Mouse (Mus musculus) neural tube, embryonic 15.5 days (tissue): ENCODE measurements at regions not wholly inside any gene's neighbourhood (a gene's known extent, or its start where the extent isn't known, plus 50 kb on each side); places are given as distances from the start of the nearest gene placed in this dataset.

Experiments used
- ATAC-seq: fragments of 200-750 bp; cut with Nextera tagmentation; 2 replicates; pipeline ENCODE4 v1.8.0; 2017; ENCODE audit warnings: mild to moderate bottlenecking, moderate TSS enrichment, moderate library complexity; ENCODE audit not compliant: low FRiP score
- H3K27ac ChIP-seq: fragments of 300-500 bp; sonication (generic); replicated peaks from 2 replicates; pipeline ENCODE4 v1.5.1; 2015; ENCODE audit warnings: mild to moderate bottlenecking, inconsistent platforms
- H3K27me3 ChIP-seq: fragments of 300-500 bp; sonication (generic); replicated peaks from 2 replicates; pipeline ENCODE4 v1.6.1; 2015; ENCODE audit warnings: inconsistent platforms
- H3K36me3 ChIP-seq: fragments of 300-500 bp; sonication (generic); 2 replicates; pipeline ENCODE4 v1.6.1; 2015; ENCODE audit warnings: inconsistent platforms
- H3K4me1 ChIP-seq: fragments of 300-500 bp; sonication (generic); 2 replicates; pipeline ENCODE4 v1.6.1; 2015; ENCODE audit warnings: inconsistent platforms
- H3K4me2 ChIP-seq: fragments of 300-500 bp; sonication (generic); 2 replicates; pipeline ENCODE4 v1.6.1; 2015; ENCODE audit warnings: inconsistent platforms, mild to moderate bottlenecking, moderate library complexity
- H3K4me3 ChIP-seq: fragments of 300-500 bp; sonication (generic); replicated peaks from 2 replicates; pipeline ENCODE4 v1.5.1; 2015; ENCODE audit warnings: mild to moderate bottlenecking, inconsistent platforms
- H3K9ac ChIP-seq: fragments of 300-500 bp; sonication (generic); replicated peaks from 2 replicates; pipeline ENCODE4 v1.6.1; 2015; ENCODE audit warnings: mild to moderate bottlenecking, inconsistent platforms
- H3K9me3 ChIP-seq: fragments of 300-500 bp; sonication (generic); replicated peaks from 2 replicates; pipeline ENCODE4 v1.6.1; 2016; ENCODE audit warnings: inconsistent platforms
- WGBS: fragments of 180-500 bp; shearing (Covaris S2); methylation state at CpG from one replicate; pipeline ENCODE4 v1.1.7; 2015; ENCODE audit warnings: mixed read lengths; 5-methylcytosine and 5-hydroxymethylcytosine counted together

DNA sequence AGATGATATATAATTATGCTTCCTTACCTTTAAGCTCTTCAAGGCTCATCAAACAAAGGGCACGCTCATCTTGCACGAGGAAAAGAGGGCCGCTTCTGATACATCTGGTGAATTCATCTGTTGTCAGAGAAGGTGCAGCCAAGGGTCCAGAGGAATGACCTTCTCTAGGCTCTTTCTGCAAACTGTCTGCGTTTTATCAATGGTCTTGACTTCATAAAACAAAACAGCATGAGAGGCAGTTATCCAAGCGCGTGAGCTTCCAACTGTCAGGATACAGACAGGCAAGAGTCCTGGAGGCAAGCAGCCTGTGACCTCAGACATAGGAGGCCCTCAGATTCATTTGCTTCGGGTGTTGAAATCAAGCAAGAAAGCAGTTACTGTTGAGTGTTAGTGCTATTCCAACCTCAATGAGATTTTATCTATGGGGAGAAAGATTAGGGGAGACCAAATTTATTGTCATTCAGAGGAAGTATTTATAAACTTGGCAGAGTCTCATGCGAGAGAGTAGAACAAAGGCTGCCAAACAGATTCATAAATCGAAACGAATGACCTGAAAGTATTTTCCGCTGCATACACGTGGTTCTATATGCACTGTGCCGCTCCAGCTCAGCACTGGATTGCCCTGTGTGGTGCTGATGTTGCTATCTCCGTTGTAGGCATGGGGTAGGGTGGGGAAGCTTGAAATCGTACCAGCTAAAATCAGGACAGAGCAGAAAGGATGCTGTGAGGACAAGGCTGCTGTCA lies 107.2 kb upstream of the Vangl1 start:
- ATAC-seq: no peak; the same call in 1 of the 2 replicates
- Histone ChIP-seq H3K4me2 (no peak overlapping the region), H3K4me3 (no peak overlapping the region), H3K36me3 (no peaks in the 10 kb centered on the region), H3K9ac (no peak overlapping the region), H3K27ac (no peak overlapping the region), H3K27me3 (no peaks in the 10 kb centered on the region; the same call in 1 of the 2 replicates), H3K9me3 (no peaks in the 10 kb centered on the region), H3K4me1 (no peaks in the 10 kb centered on the region; the same call in 1 of the 2 replicates)
- WGBS: 53% methylated on average over 15 of the region's 15 CpGs

DNA sequence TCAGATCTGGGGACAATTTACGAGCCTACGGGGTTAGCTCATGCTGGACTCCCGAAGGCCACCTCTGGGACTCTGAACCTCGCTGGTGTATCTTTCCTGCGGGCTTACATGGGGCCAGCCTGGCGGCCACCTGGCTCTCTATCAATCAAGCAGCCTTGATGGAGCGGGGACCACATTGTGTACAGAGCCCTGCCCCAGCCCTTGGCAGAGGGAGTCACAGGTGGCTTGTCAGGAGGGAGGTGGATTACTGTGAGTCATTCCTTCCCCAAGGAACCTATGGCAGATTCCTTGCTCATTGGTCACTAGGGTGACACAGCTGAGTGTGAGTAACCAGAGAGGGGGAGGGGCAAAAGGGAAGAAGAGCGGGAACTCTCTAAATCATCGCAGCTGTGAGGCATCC lies 105.8 kb upstream of the Vangl1 start:
- H3K27me3 ChIP-seq: no peaks in the 10 kb centered on the region; the same call in 1 of the 2 replicates
- WGBS: 64% methylated on average over 9 of the region's 9 CpGs
- H3K9me3 ChIP-seq: no peaks in the 10 kb centered on the region
- H3K9ac ChIP-seq: no peak overlapping the region
- 0 out of 2 replicates have a peak, but pooled peaks have one; percentile 41 for ATAC-seq
- H3K4me1 ChIP-seq: no peaks in the 10 kb centered on the region; the same call in 1 of the 2 replicates
- H3K27ac ChIP-seq: no peak overlapping the region
- no peak overlapping the region for H3K4me3 ChIP-seq
- no peak overlapping the region for H3K4me2 ChIP-seq
- H3K36me3 ChIP-seq: no peaks in the 10 kb centered on the region

DNA sequence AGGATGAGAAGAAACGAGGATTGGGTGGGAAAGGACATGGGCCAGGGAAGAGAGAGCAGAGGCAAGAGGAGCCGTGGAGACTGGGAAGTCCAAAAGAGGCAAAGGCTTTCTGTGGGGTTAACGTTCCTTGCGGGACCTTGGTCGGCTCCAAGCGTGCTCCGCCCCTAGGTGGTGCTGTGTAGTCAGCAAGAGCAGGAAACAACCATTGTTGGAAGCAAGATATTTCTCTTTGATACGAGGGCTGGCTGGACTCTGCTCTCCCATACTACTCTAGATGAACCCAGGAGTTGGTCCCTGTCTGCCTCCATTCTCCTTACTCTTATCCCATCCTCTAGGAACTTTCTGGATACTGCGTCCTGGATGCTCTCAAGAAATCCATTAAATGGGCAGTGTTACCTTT lies 105.3 kb upstream of the Vangl1 start:
- no peak overlapping the region for H3K4me2 ChIP-seq
- H3K9me3 ChIP-seq: no peaks in the 10 kb centered on the region
- H3K36me3 ChIP-seq: no peaks in the 10 kb centered on the region
- ATAC-seq: no peak
- no peaks in the 10 kb centered on the region; the same call in 1 of the 2 replicates for H3K27me3 ChIP-seq
- 32% methylated on average over 9 of the region's 9 CpGs for WGBS
- H3K9ac ChIP-seq: no peak overlapping the region
- H3K27ac ChIP-seq: no peak overlapping the region
- H3K4me3 ChIP-seq: no peak overlapping the region
- H3K4me1 ChIP-seq: no peaks in the 10 kb centered on the region; the same call in 1 of the 2 replicates

DNA sequence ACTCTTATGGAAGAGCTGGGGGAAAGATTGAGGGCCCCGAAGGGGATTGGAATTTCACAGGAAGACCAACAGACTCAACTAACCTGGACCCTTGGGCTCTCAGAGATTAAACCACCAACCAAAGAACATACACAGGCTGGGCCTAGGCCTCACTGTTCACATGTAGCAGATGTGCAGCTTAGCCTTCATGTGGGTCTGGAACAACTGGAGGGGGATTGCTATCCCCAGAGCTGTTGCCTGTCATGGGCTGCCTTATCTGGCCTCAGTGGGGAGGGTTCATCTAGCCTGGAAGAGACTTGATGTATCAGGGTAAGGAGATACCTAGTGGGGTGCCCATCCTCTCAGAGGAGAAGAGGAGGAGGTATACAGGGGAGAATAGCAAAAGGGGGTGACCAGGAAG lies 103.2 kb upstream of the Vangl1 start:
- H3K4me1 ChIP-seq: no peaks in the 10 kb centered on the region; the same call in 1 of the 2 replicates
- H3K27ac ChIP-seq: no peak overlapping the region
- no peaks in the 10 kb centered on the region for H3K36me3 ChIP-seq
- ATAC-seq: no peak
- H3K4me3 ChIP-seq: no peak overlapping the region
- no peak overlapping the region for H3K4me2 ChIP-seq
- WGBS: 74% methylated on average over 1 of the region's 1 CpGs
- no peak overlapping the region for H3K9ac ChIP-seq
- H3K27me3 ChIP-seq: no peaks in the 10 kb centered on the region
- no peaks in the 10 kb centered on the region for H3K9me3 ChIP-seq

DNA sequence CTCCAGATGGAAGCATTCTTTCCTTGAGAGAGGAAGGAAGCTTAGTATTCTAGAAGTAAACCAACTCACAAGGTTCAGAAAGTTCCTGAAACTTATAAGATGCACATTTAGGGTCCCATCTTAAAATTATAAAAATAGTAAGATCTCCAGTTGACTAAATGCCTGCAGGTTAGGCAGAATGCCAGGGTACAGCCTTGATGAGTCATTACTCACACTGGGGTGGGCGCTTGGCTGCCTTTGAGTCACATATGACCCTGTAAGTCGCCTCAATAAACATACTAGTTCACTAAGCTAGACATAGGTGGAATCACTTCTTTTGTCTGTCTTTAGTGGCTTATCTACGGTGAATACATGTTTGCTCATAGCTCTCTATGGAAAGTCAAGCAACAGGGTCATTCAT lies 87.9 kb upstream of the Vangl1 start:
- Histone ChIP-seq H3K4me1 (no peaks in the 10 kb centered on the region), H3K9me3 (no peaks in the 10 kb centered on the region), H3K4me2 (no peak overlapping the region), H3K27ac (no peak overlapping the region), H3K27me3 (no peaks in the 10 kb centered on the region), H3K9ac (no peak overlapping the region), H3K36me3 (no peaks in the 10 kb centered on the region), H3K4me3 (no peak overlapping the region)
- WGBS: 94% methylated on average over 3 of the region's 3 CpGs
- ATAC-seq: no peak

DNA sequence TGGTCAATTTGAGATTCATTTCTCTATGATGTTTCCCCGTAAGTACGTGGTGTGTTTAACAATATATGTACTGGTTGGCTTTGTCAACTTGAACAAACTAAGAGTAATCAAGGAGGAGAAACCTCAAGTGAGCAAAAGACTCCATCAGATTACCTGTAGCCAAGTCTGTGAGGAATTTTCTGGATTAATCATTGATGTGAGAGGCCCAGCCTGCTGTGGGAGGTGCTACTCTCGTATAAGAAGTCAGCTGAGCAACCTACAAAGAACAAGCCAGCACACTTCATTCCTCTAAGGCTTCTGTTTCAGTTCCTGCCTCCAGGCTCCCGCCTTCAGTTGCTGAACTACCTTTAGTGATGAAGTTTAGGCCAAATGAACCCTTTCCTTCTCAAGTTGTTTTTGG lies 77.5 kb upstream of the Vangl1 start:
- ATAC-seq: no peak
- no peak overlapping the region for H3K27ac ChIP-seq
- no peak overlapping the region for H3K9ac ChIP-seq
- H3K4me3 ChIP-seq: no peak overlapping the region
- 83% methylated on average over 4 of the region's 4 CpGs for WGBS
- H3K4me2 ChIP-seq: no peak overlapping the region
- H3K36me3 ChIP-seq: no peaks in the 10 kb centered on the region
- no peaks in the 10 kb centered on the region for H3K4me1 ChIP-seq
- no peaks in the 10 kb centered on the region for H3K27me3 ChIP-seq
- no peaks in the 10 kb centered on the region for H3K9me3 ChIP-seq

DNA sequence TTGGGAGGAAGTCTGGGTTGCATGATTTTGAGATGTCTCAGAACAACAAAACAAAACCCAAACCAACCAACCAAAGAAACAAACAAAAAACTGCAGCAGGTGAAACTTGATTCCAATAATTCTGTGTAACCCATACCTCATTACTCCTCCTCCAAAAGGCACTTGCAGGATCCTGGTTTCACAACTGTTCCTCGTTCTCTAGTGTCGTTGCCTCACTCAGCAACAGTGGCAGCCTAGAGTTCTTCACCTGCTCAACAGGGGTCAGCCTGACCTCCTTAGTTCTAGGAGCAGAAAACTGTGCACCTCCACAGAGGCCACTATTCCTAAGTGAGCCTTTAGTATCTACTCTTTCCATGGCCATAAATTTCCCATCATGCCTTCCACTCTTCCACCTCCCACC lies 72.3 kb upstream of the Vangl1 start:
- Histone ChIP-seq H3K9ac (no peak overlapping the region), H3K27me3 (no peaks in the 10 kb centered on the region), H3K27ac (no peak overlapping the region), H3K36me3 (no peaks in the 10 kb centered on the region), H3K4me2 (no peak overlapping the region), H3K4me1 (no peaks in the 10 kb centered on the region), H3K4me3 (no peak overlapping the region), H3K9me3 (no peaks in the 10 kb centered on the region)
- no peak for ATAC-seq
- 85% methylated on average over 2 of the region's 2 CpGs for WGBS

DNA sequence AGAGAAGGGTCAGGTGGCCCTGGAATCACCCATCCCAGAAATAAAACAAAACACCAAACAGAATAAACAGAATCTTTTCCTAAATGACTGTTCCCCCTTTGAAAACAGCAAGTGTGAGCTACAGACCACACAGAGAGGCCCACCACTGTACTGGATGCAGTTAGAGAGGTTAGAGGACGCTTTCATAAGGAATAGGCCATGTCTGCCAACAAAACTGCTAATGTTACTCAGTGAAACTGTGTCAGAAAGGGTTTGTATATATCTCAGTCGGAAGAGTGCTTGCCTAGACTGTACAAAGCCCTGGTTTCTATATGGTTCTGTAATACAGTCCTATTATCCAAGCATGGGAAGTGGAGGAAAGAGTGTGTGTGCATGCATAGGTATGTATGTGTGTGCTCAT lies 71.8 kb upstream of the Vangl1 start:
- H3K4me3 ChIP-seq: no peak overlapping the region
- H3K27ac ChIP-seq: no peak overlapping the region
- no peak for ATAC-seq
- no peak overlapping the region for H3K4me2 ChIP-seq
- no peak overlapping the region for H3K9ac ChIP-seq
- 81% methylated on average over 2 of the region's 2 CpGs for WGBS
- no peaks in the 10 kb centered on the region for H3K9me3 ChIP-seq
- no peaks in the 10 kb centered on the region for H3K36me3 ChIP-seq
- H3K27me3 ChIP-seq: no peaks in the 10 kb centered on the region
- H3K4me1 ChIP-seq: no peaks in the 10 kb centered on the region

DNA sequence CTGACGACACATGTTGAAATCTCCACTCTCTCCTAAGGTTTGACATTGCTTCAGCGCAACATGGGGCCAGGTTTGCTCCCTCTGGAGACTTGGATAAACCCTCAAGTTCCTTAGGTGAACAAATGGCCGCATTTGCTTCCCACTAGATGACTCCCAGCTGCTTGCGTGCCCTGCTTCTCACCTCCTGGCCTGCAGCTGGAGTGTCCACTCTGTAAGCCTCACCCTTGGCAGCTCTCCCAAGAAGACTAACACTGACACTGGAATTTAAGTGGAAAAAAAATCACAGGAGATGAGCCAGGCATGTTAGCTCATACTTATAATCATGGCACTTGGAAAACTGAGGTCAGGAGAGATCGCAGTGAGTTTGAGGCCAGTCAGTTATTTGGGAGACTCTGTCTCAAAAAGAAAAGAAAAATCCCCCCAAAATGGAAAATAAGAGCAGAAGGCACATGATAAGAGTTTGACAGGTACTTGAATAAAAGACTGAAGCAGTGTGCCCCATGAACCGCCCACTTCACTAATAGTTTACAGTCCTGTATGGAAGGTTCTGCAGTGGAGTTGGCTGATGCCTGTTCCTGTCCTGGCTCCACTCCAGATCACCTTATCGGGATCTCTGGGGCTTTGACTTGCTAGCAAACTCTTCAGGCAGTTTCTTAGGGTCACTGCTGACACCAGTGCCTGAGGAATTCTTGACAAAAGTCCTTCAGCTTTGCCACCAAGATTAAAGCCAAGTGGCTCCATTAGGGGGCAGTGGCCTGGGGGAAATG lies 70.9 kb upstream of the Vangl1 start:
- Histone ChIP-seq H3K36me3 (no peaks in the 10 kb centered on the region), H3K4me3 (no peak overlapping the region), H3K27ac (no peak overlapping the region), H3K9ac (no peak overlapping the region), H3K27me3 (no peaks in the 10 kb centered on the region), H3K4me2 (no peak overlapping the region), H3K4me1 (no peaks in the 10 kb centered on the region), H3K9me3 (no peaks in the 10 kb centered on the region)
- 83% methylated on average over 7 of the region's 7 CpGs for WGBS
- no peak for ATAC-seq

DNA sequence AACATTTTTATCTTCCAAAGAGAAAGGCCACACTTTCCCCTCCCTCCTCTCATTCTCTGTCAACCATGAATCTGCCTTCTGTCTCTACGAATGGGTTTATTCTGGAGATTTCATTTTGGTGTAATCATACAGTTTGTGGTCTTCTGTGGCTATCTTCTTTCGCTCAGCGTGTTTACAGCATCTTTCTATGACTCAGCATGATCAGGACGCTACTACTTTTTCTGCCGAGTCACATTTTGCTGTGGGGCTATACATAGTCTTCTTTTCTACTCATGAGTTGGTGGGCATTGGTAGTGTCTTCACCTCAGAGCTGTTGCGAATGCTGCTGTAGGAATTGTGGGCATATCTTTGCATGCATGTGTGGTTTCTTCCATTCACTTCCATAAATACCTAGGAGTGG lies 66.3 kb upstream of the Vangl1 start:
- no peaks in the 10 kb centered on the region for H3K36me3 ChIP-seq
- H3K27ac ChIP-seq: no peak overlapping the region
- H3K4me2 ChIP-seq: no peak overlapping the region
- no peak overlapping the region for H3K4me3 ChIP-seq
- no peak overlapping the region for H3K9ac ChIP-seq
- WGBS: 94% methylated on average over 6 of the region's 6 CpGs
- H3K4me1 ChIP-seq: no peaks in the 10 kb centered on the region
- no peaks in the 10 kb centered on the region for H3K27me3 ChIP-seq
- no peaks in the 10 kb centered on the region for H3K9me3 ChIP-seq
- no peak for ATAC-seq

DNA sequence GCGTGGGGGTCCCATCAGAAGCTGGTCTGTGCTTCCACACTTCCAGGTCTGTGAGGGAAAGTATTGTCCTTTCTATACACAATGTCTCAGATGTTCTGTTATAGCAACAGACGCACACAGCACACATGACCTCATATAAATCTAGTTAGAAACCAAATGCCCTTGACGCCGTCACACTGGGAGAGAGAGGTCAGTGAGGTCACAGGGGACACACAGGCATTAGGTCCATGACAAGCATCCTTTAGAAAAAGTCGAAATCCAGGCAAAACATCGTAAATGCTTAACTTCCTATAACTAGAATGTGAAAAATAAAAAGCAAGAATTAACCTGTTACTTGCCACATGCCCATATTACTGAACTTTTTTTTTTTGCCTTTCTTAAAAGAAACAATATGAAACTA lies 65.8 kb upstream of the Vangl1 start:
- 20% methylated on average over 6 of the region's 6 CpGs for WGBS
- no peak overlapping the region for H3K27ac ChIP-seq
- no peak for ATAC-seq
- no peak overlapping the region for H3K4me2 ChIP-seq
- H3K36me3 ChIP-seq: no peaks in the 10 kb centered on the region
- H3K9ac ChIP-seq: no peak overlapping the region
- no peak overlapping the region for H3K4me3 ChIP-seq
- no peaks in the 10 kb centered on the region for H3K27me3 ChIP-seq
- H3K9me3 ChIP-seq: no peaks in the 10 kb centered on the region
- H3K4me1 ChIP-seq: no peaks in the 10 kb centered on the region

DNA sequence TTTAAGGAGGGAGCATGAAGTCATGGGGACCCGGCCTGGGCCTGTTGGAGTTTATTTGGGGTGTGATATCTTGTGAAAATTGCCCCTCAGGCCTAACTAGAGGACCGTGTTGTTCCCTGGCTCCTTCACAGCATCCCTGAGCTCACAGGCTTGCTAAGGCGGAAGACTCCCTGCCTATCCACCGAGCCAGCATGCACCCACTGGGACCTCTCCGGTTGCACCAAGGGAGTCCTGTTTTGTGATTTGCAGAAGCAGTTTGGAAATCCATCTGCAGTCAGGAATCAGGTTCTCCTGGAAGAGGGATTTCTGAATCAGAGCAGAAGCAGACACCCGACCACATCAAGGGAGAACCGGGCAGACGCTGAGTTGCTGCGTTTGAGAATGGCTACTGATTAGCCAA lies 61.6 kb upstream of the Vangl1 start:
- no peaks in the 10 kb centered on the region for H3K27me3 ChIP-seq

More for the DNA sequence above, 61.6 kb upstream of the Vangl1 start:
- ATAC-seq: no peak
- H3K27ac ChIP-seq: no peak overlapping the region
- no peaks in the 10 kb centered on the region for H3K36me3 ChIP-seq
- WGBS: 71% methylated on average over 9 of the region's 9 CpGs
- peaks cover 12% of the 10 kb centered on the region; the same call in 1 of the 2 replicates for H3K4me1 ChIP-seq
- H3K4me2 ChIP-seq: no peak overlapping the region
- H3K9me3 ChIP-seq: no peaks in the 10 kb centered on the region
- H3K4me3 ChIP-seq: no peak overlapping the region
- no peak overlapping the region for H3K9ac ChIP-seq
